Mouse (Mus musculus) testis, postnatal 14 days (tissue): ENCODE measurements around the gene Gm9195.
A peak's percentile ranks its signal among the peaks of the same experiment; 100 is the strongest.

Experiments used
- DNase-seq: peaks from one replicate; pipeline ENCODE4 v3.0.0; 2021; ENCODE audit warnings: low spot score

The Gm9195 gene

DNA sequence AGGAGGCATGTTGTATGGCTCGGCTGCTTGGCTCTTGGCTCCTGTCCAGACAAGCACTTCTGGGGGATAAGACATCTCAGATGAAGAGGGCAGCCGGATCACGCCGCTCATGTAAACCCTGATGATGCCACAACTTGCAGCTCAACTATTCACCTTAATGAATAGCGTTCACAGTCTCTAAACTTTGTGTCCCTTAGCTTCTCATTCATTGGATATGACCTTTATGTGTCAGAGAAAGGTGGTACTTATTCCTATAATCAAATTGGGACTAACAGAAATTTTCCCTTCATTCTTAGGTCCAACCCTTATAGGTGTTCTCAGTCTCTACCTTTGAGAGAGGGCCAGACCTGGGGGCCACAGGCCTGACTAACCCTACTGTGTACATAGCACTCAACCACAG, at the start of gene Gm9195:
Gene Gm9195, minus strand, starts transcription at position 101 of the 400 bp plus-strand sequence.
- no peak for DNase-seq

GRCm38 (mm10) chr14:72536392-72537017, 44.9 kb upstream of the Gm9195 start:
- DNase-seq: no peak

DNA sequence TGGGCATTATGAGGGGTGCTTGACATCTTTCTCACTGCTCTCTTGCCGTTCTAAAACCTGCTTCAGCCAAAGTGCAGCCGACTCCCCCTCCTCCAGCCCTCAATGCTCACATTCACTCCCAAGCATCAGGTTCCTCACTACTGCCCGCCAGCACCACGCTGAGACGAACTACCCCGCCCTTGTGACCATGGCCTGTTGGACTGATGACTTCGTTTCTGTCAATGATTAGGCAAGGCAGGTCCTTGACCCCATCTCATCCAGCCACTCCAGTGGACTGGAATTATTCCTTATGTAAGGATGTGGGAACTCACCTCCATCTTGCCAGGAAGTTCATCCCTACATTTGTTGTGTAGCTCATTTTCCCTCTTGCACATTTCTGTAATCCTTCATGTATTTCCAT, 42.2 kb upstream of the Gm9195 start:
- DNase-seq: no peak

GRCm38 (mm10) chr14:72532028-72532917, 40.6 kb upstream of the Gm9195 start:
- DNase-seq: peak; percentile 25

GRCm38 (mm10) chr14:72527126-72527525, 35.5 kb upstream of the Gm9195 start:
- no peak for DNase-seq

DNA sequence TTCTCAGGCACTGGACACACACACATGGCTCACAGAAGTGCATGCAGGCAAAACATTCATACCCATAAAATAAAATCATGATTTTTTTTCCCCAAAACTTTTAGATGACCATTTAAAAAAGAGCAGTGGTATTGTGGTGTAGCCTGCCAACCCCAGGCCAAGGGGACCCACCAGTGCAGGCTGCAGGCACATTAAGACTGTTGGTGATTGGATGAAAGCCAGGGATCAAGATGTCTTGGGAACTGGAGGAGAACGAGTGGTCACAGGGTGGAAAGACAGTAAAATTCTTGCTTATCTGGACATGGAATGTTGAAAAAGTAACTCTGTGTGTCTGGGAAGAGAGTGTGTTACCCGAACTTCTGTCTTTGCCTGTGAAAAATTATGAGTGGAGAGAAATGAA, 27.9 kb upstream of the Gm9195 start:
- DNase-seq: peak; percentile 50

GRCm38 (mm10) chr14:72518786-72519185, 27.1 kb upstream of the Gm9195 start:
- DNase-seq: no peak

DNA sequence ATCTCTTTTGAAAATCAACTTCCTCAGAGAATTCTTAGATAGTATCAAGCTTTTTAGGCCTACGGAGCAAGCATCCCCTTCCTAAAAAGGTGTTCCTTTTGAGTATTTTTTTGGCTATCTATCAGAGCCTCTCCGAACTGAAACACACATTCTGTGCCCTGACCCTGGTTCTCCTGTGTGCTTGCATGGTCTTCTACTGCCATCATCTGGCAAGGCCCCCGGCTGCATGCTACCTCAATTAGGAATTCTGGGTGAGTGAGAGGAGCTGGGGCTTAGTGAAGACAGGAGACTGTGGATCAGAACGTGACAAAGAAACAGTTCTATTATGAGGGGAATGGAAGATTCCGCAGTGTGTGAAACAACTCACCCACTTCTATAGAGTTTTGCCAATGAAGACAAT, 24.7 kb upstream of the Gm9195 start:
- no peak for DNase-seq

DNA sequence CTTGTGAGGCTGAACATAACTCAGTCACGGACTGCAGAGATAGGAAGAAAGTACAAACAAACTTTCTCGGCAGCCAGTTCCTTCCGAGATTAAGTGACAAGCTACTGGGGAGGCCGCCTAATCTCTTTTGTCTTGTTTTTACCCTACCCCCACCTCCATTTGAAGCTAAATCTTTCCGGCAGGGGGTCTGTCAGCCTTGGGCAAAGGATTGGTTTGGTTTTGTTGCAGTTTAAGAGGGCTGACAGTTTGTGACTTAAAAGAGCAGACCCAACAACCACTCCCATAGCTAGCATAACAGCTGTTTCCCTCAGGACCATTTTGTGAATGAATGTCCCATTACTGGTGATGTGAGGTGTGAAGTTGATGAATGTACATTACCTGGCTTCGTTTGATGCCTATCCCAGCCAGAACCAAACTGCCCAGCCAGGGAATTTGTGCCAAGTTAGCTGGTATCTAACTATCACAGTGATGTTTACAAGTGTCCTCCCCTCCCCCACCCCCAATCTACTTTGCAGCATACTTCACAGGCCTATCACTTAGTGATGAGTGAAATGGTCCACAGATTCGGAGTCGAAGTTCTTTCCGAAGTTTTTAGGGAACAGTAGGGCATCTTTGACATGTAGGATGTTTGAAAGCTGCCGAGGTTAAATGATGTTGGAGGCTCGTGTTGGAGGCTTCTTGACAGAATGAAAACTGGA, 15.2 kb upstream of the Gm9195 start:
- no peak for DNase-seq

DNA sequence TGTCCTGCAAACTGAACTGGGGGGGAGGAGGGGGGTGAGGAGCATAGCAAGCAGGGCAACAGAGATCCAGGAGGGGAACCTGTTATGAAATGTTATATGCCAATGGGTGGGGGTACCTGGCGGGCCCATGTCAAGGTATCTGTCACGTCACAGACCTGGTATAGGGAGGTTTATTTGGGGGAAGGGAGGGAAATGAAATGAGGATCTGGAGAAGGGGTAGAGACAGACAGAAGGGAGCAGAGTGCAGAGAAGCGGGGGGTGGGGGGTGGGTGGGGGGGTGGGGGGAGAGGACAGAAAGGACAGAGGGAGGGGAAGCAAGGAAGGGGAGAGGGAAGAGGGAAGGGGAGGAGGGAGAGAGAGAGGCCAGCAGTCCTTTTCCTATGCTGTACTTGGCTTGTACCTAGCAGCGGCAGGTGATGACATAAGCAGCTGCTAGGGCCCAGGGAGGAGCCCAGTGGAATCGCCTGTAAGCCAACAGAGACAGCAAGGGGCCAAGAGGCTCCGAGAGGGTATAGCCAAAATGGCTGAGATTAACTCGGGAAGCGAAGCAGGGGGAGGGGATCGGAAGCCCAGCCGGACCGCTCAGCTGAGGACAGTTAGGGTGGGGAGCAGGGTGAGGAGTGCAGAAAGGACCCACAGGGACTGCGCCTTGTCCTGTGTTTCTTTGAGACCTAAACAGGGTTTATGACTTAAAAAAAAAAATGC, 14.5 kb upstream of the Gm9195 start:
- peak; percentile 21 for DNase-seq

- DNase-seq: no peak
These were observed 13.3 kb upstream of the Gm9195 start for GRCm38 (mm10) chr14:72504985-72505384.

GRCm38 (mm10) chr14:72503241-72503640, 11.6 kb upstream of the Gm9195 start:
- DNase-seq: no peak

GRCm38 (mm10) chr14:72493775-72494174, 2.1 kb upstream of the Gm9195 start:
- no peak for DNase-seq

DNA sequence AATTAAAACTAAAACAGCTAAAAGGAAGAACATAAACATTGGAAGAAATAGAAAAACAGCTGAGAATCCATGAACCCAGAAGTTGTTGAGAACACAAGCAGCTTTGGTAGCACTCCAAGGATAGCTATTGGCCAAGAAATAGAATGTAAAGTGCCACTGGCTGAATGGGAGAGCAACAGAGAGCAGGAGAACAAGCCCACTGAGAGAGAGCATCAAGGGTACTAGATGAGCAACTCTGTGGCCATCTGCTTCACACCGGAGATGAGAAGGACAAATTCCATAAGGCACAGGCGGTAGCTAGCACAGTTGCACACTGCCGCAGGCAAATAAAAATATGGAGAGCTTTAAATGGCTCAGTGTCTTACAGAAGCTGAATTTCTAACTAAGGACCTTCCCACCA, 1.3 kb downstream of the Gm9195 start:
- no peak for DNase-seq

DNA sequence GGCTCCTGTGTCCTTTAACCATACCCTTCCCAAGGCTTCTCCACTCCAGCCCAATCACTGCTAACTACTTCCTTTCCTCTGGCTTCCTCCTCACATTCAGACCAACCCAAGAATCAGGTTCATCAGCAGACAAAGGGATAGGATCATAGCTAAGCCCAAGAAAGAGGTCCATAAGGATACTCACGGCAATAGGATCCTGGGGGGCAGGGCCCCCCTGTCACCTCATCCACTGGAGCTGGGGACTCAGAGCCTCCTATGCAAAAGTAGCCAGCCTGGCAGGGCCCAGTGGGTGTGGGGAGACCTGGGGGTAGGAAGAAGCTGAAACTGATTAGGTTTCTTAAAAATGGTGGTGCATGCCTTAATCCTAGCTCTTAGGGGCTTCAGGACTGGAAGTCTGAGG, 17.1 kb downstream of the Gm9195 start:
- DNase-seq: no peak

GRCm38 (mm10) chr14:72468429-72468828, 23.2 kb downstream of the Gm9195 start:
- no peak for DNase-seq

GRCm38 (mm10) chr14:72466384-72466783, 25.3 kb downstream of the Gm9195 start:
- no peak for DNase-seq

DNA sequence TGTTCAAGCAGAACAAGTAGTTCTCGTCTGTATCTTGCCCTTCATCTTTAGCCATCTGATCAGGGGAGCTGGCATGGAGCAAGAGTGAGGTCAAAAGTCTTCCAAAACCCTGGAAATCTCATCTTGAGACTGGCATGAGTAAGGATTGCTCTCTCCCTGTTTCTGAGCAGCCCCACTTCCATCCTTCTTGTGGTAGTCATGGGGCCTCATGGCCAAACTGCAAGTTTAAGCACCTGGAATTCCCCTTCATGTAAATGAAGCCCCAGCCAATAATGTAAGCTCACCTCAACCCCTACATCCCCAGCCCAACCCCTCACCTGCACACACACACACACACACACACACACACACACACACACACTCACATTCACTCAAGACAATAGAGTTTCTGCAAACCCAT, 30.0 kb downstream of the Gm9195 start:
- no peak for DNase-seq

DNA sequence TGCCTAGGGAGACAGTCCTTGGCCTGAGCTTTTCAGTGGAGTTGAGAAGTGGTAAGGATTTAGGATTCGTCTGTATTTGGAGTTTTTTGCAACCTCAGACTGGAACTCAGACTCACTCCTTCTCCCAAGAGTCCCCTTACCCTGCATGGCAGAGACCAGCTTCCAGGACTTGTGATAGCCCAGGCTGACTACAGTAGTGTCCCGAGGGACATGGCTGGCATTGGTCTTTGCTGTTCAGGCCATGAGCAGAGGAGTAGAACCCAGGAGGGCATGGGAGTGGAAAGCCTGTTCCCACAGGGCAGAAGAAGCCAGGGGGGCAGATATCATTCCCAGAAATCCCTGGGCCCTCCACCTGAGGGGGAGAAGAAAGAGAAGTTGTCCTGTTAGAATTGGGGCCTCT, 31.3 kb downstream of the Gm9195 start:
- no peak for DNase-seq

GRCm38 (mm10) chr14:72458930-72459329, 32.7 kb downstream of the Gm9195 start:
- DNase-seq: no peak

DNA sequence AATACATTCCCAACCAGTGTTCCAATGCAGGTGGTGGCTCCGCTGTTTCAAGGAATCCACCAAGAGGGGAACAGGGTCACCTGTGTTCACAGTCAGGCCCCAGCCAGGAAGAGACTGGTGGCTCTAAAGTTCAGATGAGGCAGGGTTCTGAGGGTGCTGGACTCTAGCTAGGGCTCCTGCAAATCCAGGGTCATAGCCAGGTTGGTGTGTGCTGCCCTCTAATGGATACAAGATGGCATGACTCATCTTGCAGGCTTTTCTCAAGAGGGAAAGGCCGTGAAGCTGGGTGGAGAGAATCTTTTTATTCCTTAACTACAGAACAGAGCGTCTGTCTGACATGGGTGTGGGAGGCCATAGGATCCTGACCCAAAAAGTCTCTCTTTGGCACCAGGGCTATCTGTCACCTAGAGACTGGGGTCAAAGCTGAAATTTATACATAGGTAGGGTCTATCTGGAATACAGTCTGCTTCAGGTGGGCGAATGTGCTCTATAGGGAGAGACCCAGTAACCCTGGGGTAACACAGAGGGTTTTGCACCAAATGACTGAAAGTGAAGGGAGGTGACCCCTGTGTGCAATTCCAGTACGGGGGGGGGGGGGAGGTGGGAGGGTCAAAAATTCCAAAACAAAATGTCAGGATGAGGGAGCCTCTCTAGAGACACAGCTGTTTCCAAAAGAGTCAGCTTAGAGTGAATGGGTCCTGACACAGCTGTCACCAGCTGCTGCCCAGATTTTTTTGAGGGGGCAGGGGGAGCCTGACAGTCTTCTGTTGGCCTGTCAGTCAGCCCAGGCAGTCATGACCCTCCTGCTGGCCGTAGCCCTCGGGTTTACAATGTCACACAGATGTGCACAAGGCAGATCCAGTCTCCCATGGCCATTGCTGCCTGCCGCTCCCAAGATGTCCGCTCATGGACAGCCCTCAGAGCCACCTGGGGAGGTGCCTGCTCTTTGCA, 44.2 kb downstream of the Gm9195 start:
- no peak for DNase-seq
